Mouse (Mus musculus) midbrain, embryonic 14.5 days (tissue): ENCODE results near the gene Washc3. TPM values are rescaled to one million over a fixed set of nuclear protein-coding genes. Genes with fewer than 3 reads are reported as not detected.

Source experiments
- ATAC-seq: fragments of 200-750 bp; cut with Nextera tagmentation; 2 replicates; pipeline ENCODE4 v1.8.0; 2017; ENCODE audit warnings: moderate number of reproducible peaks, moderate library complexity; ENCODE audit not compliant: low FRiP score, low TSS enrichment
- DNase-seq: peaks from one replicate; pipeline ENCODE4 v3.0.0-alpha.2; 2015
- H3K27ac ChIP-seq: fragments of 300-500 bp; sonication (generic); replicated peaks from 2 replicates; pipeline ENCODE4 v1.5.1; 2014; ENCODE audit warnings: mild to moderate bottlenecking, low read depth, low read length, moderate library complexity
- H3K27me3 ChIP-seq: fragments of 300-500 bp; sonication (generic); 2 replicates; pipeline ENCODE4 v1.6.1; 2014; ENCODE audit warnings: low read length, control low read depth, mixed read lengths; ENCODE audit not compliant: control insufficient read depth, insufficient read depth
- H3K36me3 ChIP-seq: fragments of 300-500 bp; sonication (generic); 2 replicates; pipeline ENCODE4 v1.6.1; 2014; ENCODE audit warnings: low read length, control low read depth; ENCODE audit not compliant: control insufficient read depth, insufficient read depth
- H3K4me1 ChIP-seq: fragments of 300-500 bp; sonication (generic); 2 replicates; pipeline ENCODE4 v1.6.1; 2014; ENCODE audit warnings: mild to moderate bottlenecking, antibody characterized with exemption, low read length, control low read depth; ENCODE audit not compliant: control insufficient read depth, insufficient read depth
- H3K4me2 ChIP-seq: fragments of 300-500 bp; sonication (generic); 2 replicates; pipeline ENCODE4 v1.6.1; 2014; ENCODE audit warnings: mild to moderate bottlenecking, low read length, moderate library complexity
- H3K4me3 ChIP-seq: fragments of 300-500 bp; sonication (generic); replicated peaks from 2 replicates; pipeline ENCODE4 v1.5.1; 2014; ENCODE audit warnings: low read depth, low read length
- H3K9ac ChIP-seq: fragments of 300-500 bp; sonication (generic); replicated peaks from 2 replicates; pipeline ENCODE4 v1.6.1; 2014; ENCODE audit warnings: mild to moderate bottlenecking, low read length, moderate library complexity
- H3K9me3 ChIP-seq: fragments of 300-500 bp; sonication (generic); 2 replicates; pipeline ENCODE4 v1.6.1; 2016; ENCODE audit warnings: low read length, control low read depth, mixed read lengths; ENCODE audit not compliant: control insufficient read depth
- WGBS: fragments of 180-500 bp; shearing (Covaris S2); extraction: QIAGEN DNeasy Blood & Tissue Kit; methylation state at CpG from one replicate; pipeline ENCODE4 v1.1.7; 2014; 5-methylcytosine and 5-hydroxymethylcytosine counted together
- polyA plus RNA-seq: library from polyadenylated mRNA; unstranded; fragments of >200 nt; fragmentation: Nextera tagmentation; extraction: Ambion mirVana; gene quantifications from 2 replicates; pipeline ENCODE4 v1.2.1, GENCODE M21; 2014

Washc3 gene
- 44.3 and 45.5 TPM in 2 replicates for polyA plus RNA-seq

- Histone ChIP-seq H3K9ac (peak within 1 kb of the TSS; percentile 84), H3K27ac (peak within 1 kb of the TSS; percentile 86), H3K9me3 (no peaks in the 10 kb centered on the region), H3K4me1 (peaks cover 4% of the 10 kb centered on the region), H3K36me3 (peaks cover 7% of the 10 kb centered on the region; the same call in 1 of the 2 replicates), H3K27me3 (no peaks in the 10 kb centered on the region), H3K4me3 (peak within 1 kb of the TSS; percentile 66), H3K4me2 (peak within 1 kb of the TSS; percentile 66)
- peak; percentile 99 for ATAC-seq
- 3% methylated on average over 23 of the region's 23 CpGs for WGBS
- peak; percentile 96 for DNase-seq
These were observed at the start of gene Washc3 for GRCm38 (mm10) chr10:88200951-88201638. Gene Washc3 (plus strand): TSS chr10:88201093.

GRCm38 (mm10) chr10:88151658-88152057, 49.2 kb upstream of the Washc3 start:
- Histone ChIP-seq H3K4me1 (peaks cover 5% of the 10 kb centered on the region; the same call in 1 of the 2 replicates), H3K9me3 (no peaks in the 10 kb centered on the region), H3K36me3 (peaks cover 34% of the 10 kb centered on the region), H3K27ac (no peak overlapping the region), H3K4me2 (no peak overlapping the region), H3K9ac (no peak overlapping the region), H3K4me3 (no peak overlapping the region), H3K27me3 (no peaks in the 10 kb centered on the region)
- 93% methylated on average over 6 of the region's 6 CpGs for WGBS
- ATAC-seq (no peak), DNase-seq (no peak)

GRCm38 (mm10) chr10:88162096-88162495, 38.8 kb upstream of the Washc3 start:
- no peaks in the 10 kb centered on the region for H3K9me3 ChIP-seq
- H3K27ac ChIP-seq, result no peak overlapping the region
- peaks cover 23% of the 10 kb centered on the region; the same call in 1 of the 2 replicates for H3K36me3 ChIP-seq
- no peaks in the 10 kb centered on the region for H3K27me3 ChIP-seq
- no peak overlapping the region for H3K4me2 ChIP-seq
- no peak overlapping the region for H3K4me3 ChIP-seq
- H3K4me1 ChIP-seq, result no peaks in the 10 kb centered on the region
- DNase-seq, result no peak
- 97% methylated on average over 2 of the region's 2 CpGs for WGBS
- H3K9ac ChIP-seq, result no peak overlapping the region
- no peak for ATAC-seq

- Histone ChIP-seq H3K27me3 (no peaks in the 10 kb centered on the region), H3K4me3 (no peak overlapping the region), H3K9ac (no peak overlapping the region), H3K4me2 (no peak overlapping the region), H3K9me3 (no peaks in the 10 kb centered on the region), H3K27ac (no peak overlapping the region), H3K4me1 (no peaks in the 10 kb centered on the region), H3K36me3 (peaks cover 17% of the 10 kb centered on the region; the same call in 1 of the 2 replicates)
- 84% methylated on average over 5 of the region's 5 CpGs for WGBS
- ATAC-seq, result no peak
- DNase-seq, result no peak
These were observed 38.2 kb upstream of the Washc3 start for GRCm38 (mm10) chr10:88162676-88163075.

- Histone ChIP-seq H3K27ac (no peak overlapping the region), H3K36me3 (0 out of 2 replicates have a peak, but pooled peaks cover 6% of the 10 kb centered on the region), H3K4me1 (no peaks in the 10 kb centered on the region), H3K4me3 (no peak overlapping the region), H3K27me3 (no peaks in the 10 kb centered on the region), H3K9ac (no peak overlapping the region), H3K9me3 (no peaks in the 10 kb centered on the region), H3K4me2 (no peak overlapping the region)
- DNase-seq, result no peak
- ATAC-seq, result no peak
- WGBS, result 96% methylated on average over 3 of the region's 3 CpGs
These were observed 34.7 kb upstream of the Washc3 start for GRCm38 (mm10) chr10:88166158-88166557.

- no peak overlapping the region for H3K9ac ChIP-seq
- H3K36me3 ChIP-seq, result 0 out of 2 replicates have a peak, but pooled peaks cover 4% of the 10 kb centered on the region
- ATAC-seq (no peak), DNase-seq (no peak)
- H3K27me3 ChIP-seq, result no peaks in the 10 kb centered on the region
- H3K4me2 ChIP-seq, result no peak overlapping the region
- no peak overlapping the region for H3K4me3 ChIP-seq
- no peaks in the 10 kb centered on the region for H3K9me3 ChIP-seq
- WGBS, result 87% methylated on average over 7 of the region's 7 CpGs
- no peaks in the 10 kb centered on the region for H3K4me1 ChIP-seq
- no peak overlapping the region for H3K27ac ChIP-seq
These were observed 33.3 kb upstream of the Washc3 start for GRCm38 (mm10) chr10:88167438-88168077.

GRCm38 (mm10) chr10:88200541-88200940, 352 bp upstream of the Washc3 start:
- H3K4me3 ChIP-seq, result peak overlapping the region; percentile 66
- H3K4me2 ChIP-seq, result peak overlapping the region; percentile 66
- DNase-seq (no peak), ATAC-seq (peak; percentile 46)
- WGBS, result 20% methylated on average over 4 of the region's 4 CpGs
- H3K27ac ChIP-seq, result no peak overlapping the region
- H3K4me1 ChIP-seq, result peaks cover 4% of the 10 kb centered on the region
- H3K36me3 ChIP-seq, result peaks cover 7% of the 10 kb centered on the region; the same call in 1 of the 2 replicates
- peak overlapping the region; percentile 84; the same call in 1 of the 2 replicates for H3K9ac ChIP-seq
- H3K9me3 ChIP-seq, result no peaks in the 10 kb centered on the region
- no peaks in the 10 kb centered on the region for H3K27me3 ChIP-seq

GRCm38 (mm10) chr10:88201650-88202049, 757 bp downstream of the Washc3 start:
- peak overlapping the region; percentile 66 for H3K4me2 ChIP-seq
- no peaks in the 10 kb centered on the region for H3K9me3 ChIP-seq
- peak overlapping the region; percentile 66 for H3K4me3 ChIP-seq
- peaks cover 4% of the 10 kb centered on the region for H3K4me1 ChIP-seq
- H3K36me3 ChIP-seq, result peaks cover 7% of the 10 kb centered on the region; the same call in 1 of the 2 replicates
- ATAC-seq (no peak), DNase-seq (no peak)
- WGBS, result 77% methylated on average over 13 of the region's 13 CpGs
- peak overlapping the region; percentile 84 for H3K9ac ChIP-seq
- H3K27me3 ChIP-seq, result no peaks in the 10 kb centered on the region
- H3K27ac ChIP-seq, result peak overlapping the region; percentile 86
